Comparison of ENCODE assay signal across 17 mouse cellular contexts in the genomic region with DNA sequence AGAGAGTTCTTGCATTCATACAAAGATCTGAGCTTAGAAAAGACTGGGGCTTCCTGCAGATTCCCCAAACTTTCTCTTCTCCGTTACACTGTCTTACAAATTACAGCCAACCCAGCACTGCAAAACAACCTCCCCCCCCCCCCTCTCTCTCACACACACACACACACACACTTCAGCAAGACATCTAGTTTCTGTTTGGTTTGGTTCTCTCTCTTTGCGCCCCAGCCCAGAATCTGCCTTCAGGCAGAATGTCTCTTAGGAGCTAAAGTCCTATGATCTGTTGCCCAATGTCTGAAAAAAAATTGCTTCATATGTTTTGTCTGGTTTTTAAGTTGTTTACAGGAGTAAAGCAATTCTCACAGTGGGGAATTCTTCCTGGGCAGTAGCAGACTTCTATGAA. TPM values are rescaled to one million over a fixed set of nuclear protein-coding genes. Genes with fewer than 3 reads are reported as not detected.
DNase-seq lines count a peak whose midpoint lies in the region; ATAC-seq lines count a peak whose summit lies in the region.
"Had no signal": no experiment of that assay in that cellular context is flagged by ENCODE, and none has a peak within 500 bp of the region (broad histone marks: within the 10 kb centered on the region; RNA-seq: fewer than 3 reads in every experiment).

No protein-coding gene starts in this region.

- H3K9me3 ChIP-seq in midbrain, embryonic 11.5 days (ENCODE audit: control insufficient read depth, low read length) = no peaks in the 10 kb centered on the region
- no peaks in the 10 kb centered on the region for H3K9me3 ChIP-seq in midbrain, embryonic 10.5 days (replicated peaks)
- H3K9me3 ChIP-seq: G1E; liver, embryonic 13.5 days had no signal

- H3K36me3 ChIP-seq in midbrain, embryonic 11.5 days (ENCODE audit: control insufficient read depth, insufficient read depth, low read length) = no peaks in the 10 kb centered on the region
- H3K36me3 ChIP-seq in midbrain, embryonic 10.5 days = no peaks in the 10 kb centered on the region
- H3K36me3 ChIP-seq: G1E; liver, embryonic 13.5 days had no signal

- no peaks in the 10 kb centered on the region; the same call in 1 of the 2 replicates for H3K4me1 ChIP-seq in midbrain, embryonic 11.5 days (ENCODE audit: control insufficient read depth, insufficient read depth, low read length)
- H3K4me1 ChIP-seq in midbrain, embryonic 10.5 days = peaks cover 15% of the 10 kb centered on the region
- H3K4me1 ChIP-seq: liver, embryonic 13.5 days had no signal

- no peak for ATAC-seq in midbrain, embryonic 11.5 days (ENCODE audit: low FRiP score)

- no peaks in the 10 kb centered on the region for H3K27me3 ChIP-seq in midbrain, embryonic 11.5 days (ENCODE audit: control insufficient read depth, insufficient read depth, low read length)
- H3K27me3 ChIP-seq in midbrain, embryonic 10.5 days (ENCODE audit: low read depth, poor library complexity, severe bottlenecking) = no peaks in the 10 kb centered on the region
- H3K27me3 ChIP-seq: liver, embryonic 13.5 days had no signal

- DNase-seq in gastrocnemius, adult 18-20 months (ENCODE audit: low spot score) = peak; percentile 15
- no peak for DNase-seq in gastrocnemius, postnatal 25 days
- DNase-seq in midbrain, embryonic 11.5 days (ENCODE audit: low spot score, missing footprints) = peak; percentile 70
- no peak for DNase-seq in midbrain, embryonic 10.5 days (ENCODE audit: low spot score)
- peak; percentile 63 for DNase-seq in lung, postnatal 10 days
- DNase-seq in frontal cortex, postnatal 36 days (ENCODE audit: low spot score in 2 of 2) = no peak
- no peak for DNase-seq in adrenal gland, adult 2 months
- no peak for DNase-seq in cerebellum, postnatal 10 days
- DNase-seq: cerebellum, adult 9-10 months; kidney, adult 9 months; liver, embryonic 13.5 days; right cerebral cortex, postnatal 14 days; thymus, adult 2 months had no signal

- H3K27ac ChIP-seq in midbrain, embryonic 11.5 days (ENCODE audit: low read depth, low read length) = no peak overlapping the region
- H3K27ac ChIP-seq in midbrain, embryonic 10.5 days (replicated peaks) = no peak overlapping the region
- H3K27ac ChIP-seq: hindbrain, embryonic 14.5 days; liver, embryonic 13.5 days had no signal

- no peak overlapping the region for H3K4me3 ChIP-seq in midbrain, embryonic 11.5 days (ENCODE audit: low read depth, low read length)
- no peak overlapping the region for H3K4me3 ChIP-seq in midbrain, embryonic 10.5 days
- H3K4me3 ChIP-seq: liver, embryonic 13.5 days had no signal

- no peak overlapping the region for H3K4me2 ChIP-seq in midbrain, embryonic 11.5 days
- H3K4me2 ChIP-seq: heart, embryonic 11.5 days; hindbrain, embryonic 14.5 days; liver, embryonic 13.5 days had no signal

- no peak overlapping the region for H3K9ac ChIP-seq in midbrain, embryonic 11.5 days (ENCODE audit: low read length)
- H3K9ac ChIP-seq: hindbrain, embryonic 14.5 days; liver, embryonic 13.5 days had no signal

- 83% methylated on average over 2 of the region's 2 CpGs for WGBS in midbrain, embryonic 11.5 days
- 65% methylated on average over 2 of the region's 2 CpGs for WGBS in midbrain, embryonic 10.5 days

RNA-seq across cellular contexts. Expression of a gene that starts 27.4 kb away (rescaled TPM):
- not detected for total RNA-seq in gastrocnemius, adult 18-20 months (2021)
- total RNA-seq in gastrocnemius, postnatal 25 days (2021) = under 1 TPM in 1 of 2 experiments, not detected in 1; 0.13 TPM
- polyA plus RNA-seq in midbrain, embryonic 11.5 days (2014; fragmentation: Nextera tagmentation; extraction: Ambion mirVana) = 3.4 and 4.2 TPM in 2 replicates
- polyA plus RNA-seq in midbrain, embryonic 10.5 days (2016; fragmentation: Nextera tagmentation; extraction: Ambion mirVana) = 2.0 and 3.2 TPM in 2 replicates
- under 1 TPM in 1 of 2 experiments, not detected in 1; 0.07 TPM for total RNA-seq in adrenal gland, adult 2 months (2021)
- polyA plus RNA-seq in adrenal gland, adult 2 months (2012; rRNA removed) = 0.04 TPM in 2 replicates
- total RNA-seq: monocyte, adult 5-6 weeks had no signal
- polyA plus RNA-seq: G1E had no signal

Comparison
In these comparisons a context has a peak if more than half of its experiments do, and no peak if none do; other contexts are left out.
1. DNase-seq: peak in gastrocnemius, adult 18-20 months (single experiment), midbrain, embryonic 11.5 days (single experiment) and lung, postnatal 10 days (single experiment); none in gastrocnemius, postnatal 25 days (single experiment), midbrain, embryonic 10.5 days (single experiment), frontal cortex, postnatal 36 days (0 of 2), adrenal gland, adult 2 months (single experiment) and cerebellum, postnatal 10 days (0 of 2).